Mouse (Mus musculus): ENCODE results near the gene Usp46. TPM values are rescaled to one million over a fixed set of nuclear protein-coding genes. Genes with fewer than 3 reads are reported as not detected.
A peak's percentile ranks its signal among the peaks of the same experiment; 100 is the strongest.

Usp46 gene
- total RNA-seq, 2 experiments from 2014 or later, result 13.4 to 14.4 TPM

- intact Hi-C loops (cut with DNase I; ENCODE audit: low total_unique reads), result no loop called here
- no peak for DNase-seq
Observed at GRCm38 (mm10) chr5:74035454-74035853, 32.8 kb downstream of the Usp46 start.

GRCm38 (mm10) chr5:74034177-74034576, 34.1 kb downstream of the Usp46 start:
- intact Hi-C loops (cut with DNase I; ENCODE audit: low total_unique reads), result no loop called here
- DNase-seq, result no peak

- DNase-seq, result no peak
- intact Hi-C loops (cut with DNase I; ENCODE audit: low total_unique reads), result no loop called here
Observed at GRCm38 (mm10) chr5:74029787-74030186, 38.4 kb downstream of the Usp46 start.

GRCm38 (mm10) chr5:74028691-74029479, 39.3 kb downstream of the Usp46 start:
- no peak for DNase-seq
- intact Hi-C loops (cut with DNase I; ENCODE audit: low total_unique reads), result no loop called here

GRCm38 (mm10) chr5:74028221-74028620, 40.0 kb downstream of the Usp46 start:
- no peak for DNase-seq
- intact Hi-C loops (cut with DNase I; ENCODE audit: low total_unique reads), result no loop called here

GRCm38 (mm10) chr5:74020506-74020905, 47.7 kb downstream of the Usp46 start:
- intact Hi-C loops (cut with DNase I; ENCODE audit: low total_unique reads), result no loop called here
- DNase-seq, result peak; percentile 57

- no peak for DNase-seq
- intact Hi-C loops (cut with DNase I; ENCODE audit: low total_unique reads), result no loop called here
Observed at GRCm38 (mm10) chr5:74018870-74019565, 49.2 kb downstream of the Usp46 start.

- intact Hi-C loops (cut with DNase I; ENCODE audit: low total_unique reads), result no loop called here
- DNase-seq, result no peak
Observed at GRCm38 (mm10) chr5:74017488-74017887, 50.7 kb downstream of the Usp46 start.

- intact Hi-C loops (cut with DNase I; ENCODE audit: low total_unique reads), result no loop called here
Observed at GRCm38 (mm10) chr5:74011629-74012028, 56.6 kb downstream of the Usp46 start.

GRCm38 (mm10) chr5:74007492-74008070, 60.6 kb downstream of the Usp46 start:
- DNase-seq, result no peak
- intact Hi-C loops (cut with DNase I; ENCODE audit: low total_unique reads), result no loop called here

More at GRCm38 (mm10) chr5:74011629-74012028, 56.6 kb downstream of the Usp46 start:
- peak; percentile 8 for DNase-seq

- intact Hi-C loops (cut with DNase I; ENCODE audit: low total_unique reads), result no loop called here
- DNase-seq, result no peak
Observed at GRCm38 (mm10) chr5:74005936-74006335, 62.3 kb downstream of the Usp46 start.

- intact Hi-C loops (cut with DNase I; ENCODE audit: low total_unique reads), result no loop called here
- no peak for DNase-seq
Observed at GRCm38 (mm10) chr5:74001743-74002142, 66.5 kb downstream of the Usp46 start.

- no peak for DNase-seq
- intact Hi-C loops (cut with DNase I; ENCODE audit: low total_unique reads), result no loop called here
Observed at GRCm38 (mm10) chr5:73998966-73999365, 69.3 kb downstream of the Usp46 start.

GRCm38 (mm10) chr5:73994850-73995249, 73.4 kb downstream of the Usp46 start:
- DNase-seq, result no peak
- intact Hi-C loops (cut with DNase I; ENCODE audit: low total_unique reads), result loop anchor here (5.0 kb wide), 1 partner anchor 287 kb away; no protein-coding TSS in a partner anchor

GRCm38 (mm10) chr5:73993538-73993937, 74.7 kb downstream of the Usp46 start:
- intact Hi-C loops (cut with DNase I; ENCODE audit: low total_unique reads), result loop anchor here (5.0 kb wide), 1 partner anchor 289 kb away; no protein-coding TSS in a partner anchor
- no peak for DNase-seq

GRCm38 (mm10) chr5:73992321-73992720, 75.9 kb downstream of the Usp46 start:
- intact Hi-C loops (cut with DNase I; ENCODE audit: low total_unique reads), result loop anchor here (5.0 kb wide), 1 partner anchor 290 kb away; no protein-coding TSS in a partner anchor
- DNase-seq, result no peak

GRCm38 (mm10) chr5:73989532-73989931, 78.7 kb downstream of the Usp46 start:
- DNase-seq, result no peak
- intact Hi-C loops (cut with DNase I; ENCODE audit: low total_unique reads), result no loop called here

- DNase-seq, result no peak
- intact Hi-C loops (cut with DNase I; ENCODE audit: low total_unique reads), result no loop called here
Observed at GRCm38 (mm10) chr5:73987777-73988560, 80.3 kb downstream of the Usp46 start.

- no peak for DNase-seq
- intact Hi-C loops (cut with DNase I; ENCODE audit: low total_unique reads), result no loop called here
Observed at GRCm38 (mm10) chr5:73977426-73977825, 90.8 kb downstream of the Usp46 start.

- DNase-seq, result peak; percentile 8
- intact Hi-C loops (cut with DNase I; ENCODE audit: low total_unique reads), result no loop called here
Observed at GRCm38 (mm10) chr5:73971701-73972100, 96.5 kb downstream of the Usp46 start.

Measured in gastrocnemius, postnatal 14 days (tissue).